Mouse (Mus musculus): Measurements from ENCODE around the gene Pin1rt1. TPM values are rescaled to one million over a fixed set of nuclear protein-coding genes. Genes with fewer than 3 reads are reported as not detected.
A peak's percentile ranks its signal among the peaks of the same experiment; 100 is the strongest.

Gene Pin1rt1
- polyA plus RNA-seq, 1 experiment from 2014 or later: 0.17 TPM

GRCm38 (mm10) chr2:104711585-104712485 lies 4.3 kb downstream of the Pin1rt1 start, which contains the start of gene Tcp11l1:
Tcp11l1 (minus strand) TSS chr2:104712169.
- Histone ChIP-seq H3K36me3 (peaks cover 8% of the 10 kb centered on the region; the same call in 1 of the 2 replicates), H3K9me3 (no peaks in the 10 kb centered on the region), H3K27ac (peak within 1 kb of the TSS; percentile 91), H3K27me3 (peaks cover 5% of the 10 kb centered on the region; the same call in 1 of the 2 replicates), H3K4me1 (replicated peaks) (peaks cover 25% of the 10 kb centered on the region), H3K4me3 (replicated peaks) (peak within 1 kb of the TSS; percentile 74), H3K4me2 (replicated peaks) (peak within 1 kb of the TSS; percentile 66), H3K9ac (replicated peaks) (peak within 1 kb of the TSS; percentile 89)
- ATAC-seq: peak; percentile 97
- WGBS: under 1% methylated on average over 97 of the region's 99 CpGs

GRCm38 (mm10) chr2:104710670-104711370 lies 5.4 kb downstream of the Pin1rt1 start:
- ATAC-seq: no peak

GRCm38 (mm10) chr2:104709786-104710337 lies 6.3 kb downstream of the Pin1rt1 start:
- H3K36me3 ChIP-seq: peaks cover 21% of the 10 kb centered on the region; the same call in 1 of the 2 replicates
- peaks cover 5% of the 10 kb centered on the region; the same call in 1 of the 2 replicates for H3K27me3 ChIP-seq
- H3K9ac ChIP-seq (replicated peaks): no peak overlapping the region
- peaks cover 25% of the 10 kb centered on the region for H3K4me1 ChIP-seq (replicated peaks)
- WGBS: 67% methylated on average over 6 of the region's 6 CpGs
- no peak overlapping the region for H3K4me3 ChIP-seq (replicated peaks)
- no peaks in the 10 kb centered on the region for H3K9me3 ChIP-seq
- H3K4me2 ChIP-seq (replicated peaks): no peak overlapping the region
- no peak for ATAC-seq
- H3K27ac ChIP-seq: no peak overlapping the region

More at GRCm38 (mm10) chr2:104710670-104711370, 5.4 kb downstream of the Pin1rt1 start:
- WGBS: 18% methylated on average over 6 of the region's 6 CpGs
- Histone ChIP-seq H3K4me2 (replicated peaks) (peak overlapping the region; percentile 66), H3K9ac (replicated peaks) (peak overlapping the region; percentile 89), H3K27me3 (peaks cover 5% of the 10 kb centered on the region; the same call in 1 of the 2 replicates), H3K36me3 (peaks cover 13% of the 10 kb centered on the region; the same call in 1 of the 2 replicates), H3K4me1 (replicated peaks) (peaks cover 25% of the 10 kb centered on the region), H3K4me3 (replicated peaks) (peak overlapping the region; percentile 74), H3K27ac (peak overlapping the region; percentile 91), H3K9me3 (no peaks in the 10 kb centered on the region)

DNA sequence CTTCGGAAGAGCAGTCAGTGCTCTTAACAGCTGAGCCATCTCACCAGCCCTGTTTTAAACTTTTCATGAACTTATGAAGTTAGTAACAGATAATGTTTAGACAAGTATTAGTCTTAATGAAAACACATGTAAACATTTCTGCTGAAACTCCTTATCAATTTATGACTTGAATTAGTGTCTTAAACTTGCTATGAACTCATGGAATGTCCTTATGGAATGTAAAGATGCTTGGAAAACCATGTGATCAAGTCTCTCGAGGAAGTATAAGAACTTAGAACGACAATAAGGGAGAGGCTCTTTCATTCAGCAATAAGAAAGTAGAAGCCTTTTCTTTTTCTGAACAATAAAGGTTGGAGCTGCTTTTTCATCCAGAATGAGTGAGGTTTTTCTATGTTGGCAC lies 11.8 kb downstream of the Pin1rt1 start:
- H3K27ac ChIP-seq: no peak overlapping the region
- H3K4me2 ChIP-seq (replicated peaks): no peak overlapping the region
- no peak overlapping the region for H3K9ac ChIP-seq (replicated peaks)
- no peak overlapping the region for H3K4me3 ChIP-seq (replicated peaks)
- peaks cover 33% of the 10 kb centered on the region for H3K36me3 ChIP-seq
- H3K4me1 ChIP-seq (replicated peaks): no peaks in the 10 kb centered on the region; the same call in 1 of the 2 replicates
- 82% methylated on average over 3 of the region's 3 CpGs for WGBS
- no peaks in the 10 kb centered on the region for H3K9me3 ChIP-seq
- H3K27me3 ChIP-seq: no peaks in the 10 kb centered on the region
- no peak for ATAC-seq

- H3K4me3 ChIP-seq (replicated peaks): no peak overlapping the region
- H3K4me2 ChIP-seq (replicated peaks): no peak overlapping the region
- no peaks in the 10 kb centered on the region for H3K27me3 ChIP-seq
- no peaks in the 10 kb centered on the region for H3K4me1 ChIP-seq (replicated peaks)
- peaks cover 37% of the 10 kb centered on the region for H3K36me3 ChIP-seq
- whole genome bisulfite sequencing: 70% methylated on average over 3 of the region's 3 CpGs
- H3K9ac ChIP-seq (replicated peaks): no peak overlapping the region
- H3K9me3 ChIP-seq: no peaks in the 10 kb centered on the region
- H3K27ac ChIP-seq: no peak overlapping the region
- no peak for ATAC-seq
Observed at GRCm38 (mm10) chr2:104703158-104703557, 13.0 kb downstream of the Pin1rt1 start.

GRCm38 (mm10) chr2:104699659-104700058 lies 16.5 kb downstream of the Pin1rt1 start:
- H3K9me3 ChIP-seq: no peaks in the 10 kb centered on the region
- H3K9ac ChIP-seq (replicated peaks): no peak overlapping the region
- no peak overlapping the region for H3K4me2 ChIP-seq (replicated peaks)
- ATAC-seq: no peak
- H3K36me3 ChIP-seq: peaks cover 28% of the 10 kb centered on the region
- WGBS: 92% methylated on average over 11 of the region's 11 CpGs
- no peaks in the 10 kb centered on the region for H3K27me3 ChIP-seq
- no peak overlapping the region for H3K4me3 ChIP-seq (replicated peaks)
- no peak overlapping the region for H3K27ac ChIP-seq
- H3K4me1 ChIP-seq (replicated peaks): no peaks in the 10 kb centered on the region

DNA sequence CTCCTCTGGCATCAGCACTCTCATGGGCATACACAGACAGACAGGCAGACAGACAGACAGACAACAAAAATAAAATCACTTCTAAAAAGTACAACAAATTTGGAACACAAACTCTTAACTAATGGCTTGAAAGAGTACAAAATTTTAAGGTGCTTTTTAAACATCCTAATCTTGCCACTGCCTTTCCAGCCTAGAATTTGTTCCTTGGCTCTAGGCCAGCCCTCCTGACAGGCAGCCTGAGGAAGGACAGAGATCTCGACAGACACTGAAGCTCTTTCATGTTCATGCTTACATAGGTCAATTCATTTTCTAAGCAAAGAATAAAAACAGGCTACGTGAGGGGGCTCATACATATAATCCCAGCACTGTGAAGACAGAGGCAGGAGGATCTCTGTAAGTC lies 23.6 kb downstream of the Pin1rt1 start:
- Histone ChIP-seq H3K27me3 (no peaks in the 10 kb centered on the region), H3K4me3 (replicated peaks) (no peak overlapping the region), H3K4me2 (replicated peaks) (no peak overlapping the region), H3K9me3 (no peaks in the 10 kb centered on the region), H3K36me3 (peaks cover 22% of the 10 kb centered on the region), H3K27ac (no peak overlapping the region), H3K4me1 (replicated peaks) (no peaks in the 10 kb centered on the region), H3K9ac (replicated peaks) (no peak overlapping the region)
- 78% methylated on average over 2 of the region's 2 CpGs for WGBS
- ATAC-seq: no peak

DNA sequence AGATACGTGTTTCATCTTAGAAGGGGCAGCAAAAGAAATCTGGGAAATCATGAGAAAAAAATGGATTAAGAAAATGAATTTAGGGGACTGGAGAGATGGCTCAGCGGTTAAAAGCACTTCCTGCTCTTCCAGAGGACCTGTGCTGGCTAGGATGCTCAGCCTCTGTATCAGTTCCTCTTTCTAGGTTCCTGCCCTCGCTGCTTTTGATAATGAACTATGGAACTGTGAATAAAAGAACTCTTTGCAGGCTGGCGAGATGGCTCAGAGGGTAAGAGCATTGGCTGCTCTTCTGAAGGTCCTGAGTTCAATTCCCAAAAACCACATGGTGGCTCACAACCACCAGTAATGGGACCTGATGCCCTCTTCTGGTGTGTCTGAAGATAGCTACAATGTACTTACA lies 25.5 kb downstream of the Pin1rt1 start:
- no peaks in the 10 kb centered on the region for H3K27me3 ChIP-seq
- no peak overlapping the region for H3K9ac ChIP-seq (replicated peaks)
- no peaks in the 10 kb centered on the region for H3K4me1 ChIP-seq (replicated peaks)
- no peaks in the 10 kb centered on the region for H3K9me3 ChIP-seq
- 81% methylated on average over 4 of the region's 4 CpGs for WGBS
- ATAC-seq: no peak
- H3K4me2 ChIP-seq (replicated peaks): no peak overlapping the region
- peaks cover 22% of the 10 kb centered on the region for H3K36me3 ChIP-seq
- no peak overlapping the region for H3K27ac ChIP-seq
- H3K4me3 ChIP-seq (replicated peaks): no peak overlapping the region

DNA sequence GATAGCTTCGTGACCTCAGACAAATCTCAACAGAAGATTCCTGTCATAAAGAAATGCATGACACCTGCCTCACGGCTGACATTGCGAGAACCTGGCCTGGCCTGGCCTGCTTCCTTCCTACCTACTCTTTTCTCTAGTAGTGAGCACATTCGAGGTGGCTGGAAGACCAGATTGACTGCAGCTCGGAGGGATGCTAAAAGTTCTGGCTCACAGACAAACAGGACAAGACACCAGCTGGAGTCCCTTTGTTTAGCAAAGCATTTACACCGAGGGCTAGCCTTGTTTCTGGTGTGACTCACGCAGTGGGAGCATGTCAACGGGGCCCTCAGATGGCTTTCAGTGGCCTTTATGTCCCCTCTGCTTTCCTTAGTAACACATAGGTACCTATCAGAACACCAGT lies 27.5 kb downstream of the Pin1rt1 start:
- no peak overlapping the region for H3K4me3 ChIP-seq (replicated peaks)
- no peak overlapping the region for H3K27ac ChIP-seq
- H3K9ac ChIP-seq (replicated peaks): no peak overlapping the region
- no peaks in the 10 kb centered on the region for H3K27me3 ChIP-seq
- H3K4me2 ChIP-seq (replicated peaks): no peak overlapping the region
- ATAC-seq: no peak
- H3K9me3 ChIP-seq: no peaks in the 10 kb centered on the region
- H3K36me3 ChIP-seq: peaks cover 33% of the 10 kb centered on the region
- H3K4me1 ChIP-seq (replicated peaks): 0 out of 2 replicates have a peak, but pooled peaks cover 4% of the 10 kb centered on the region
- 81% methylated on average over 8 of the region's 8 CpGs for WGBS

DNA sequence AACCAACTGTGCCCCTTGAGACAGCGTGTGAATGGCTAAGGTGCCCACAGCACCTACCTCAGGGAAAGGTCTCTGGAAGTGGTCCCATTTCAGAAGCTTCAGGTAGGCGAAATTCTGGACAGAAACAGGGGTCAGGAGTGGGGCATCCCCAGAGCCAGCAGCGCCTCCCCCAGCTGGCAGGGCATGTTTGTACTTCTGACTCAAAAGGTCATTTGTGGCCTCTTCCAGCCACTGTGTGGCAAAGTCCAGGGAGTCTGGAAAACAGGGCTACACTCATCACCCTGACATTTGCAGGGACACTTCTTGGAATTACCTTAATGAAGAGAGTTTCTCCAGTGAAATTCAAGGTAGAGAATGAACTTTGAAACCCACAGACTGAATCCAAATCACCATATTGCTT lies 27.9 kb downstream of the Pin1rt1 start:
- Histone ChIP-seq H3K4me1 (replicated peaks) (0 out of 2 replicates have a peak, but pooled peaks cover 4% of the 10 kb centered on the region), H3K36me3 (peaks cover 35% of the 10 kb centered on the region), H3K9ac (replicated peaks) (no peak overlapping the region), H3K27me3 (no peaks in the 10 kb centered on the region), H3K4me3 (replicated peaks) (no peak overlapping the region), H3K4me2 (replicated peaks) (no peak overlapping the region), H3K27ac (no peak overlapping the region), H3K9me3 (no peaks in the 10 kb centered on the region)
- WGBS: 90% methylated on average over 3 of the region's 3 CpGs
- ATAC-seq: no peak

DNA sequence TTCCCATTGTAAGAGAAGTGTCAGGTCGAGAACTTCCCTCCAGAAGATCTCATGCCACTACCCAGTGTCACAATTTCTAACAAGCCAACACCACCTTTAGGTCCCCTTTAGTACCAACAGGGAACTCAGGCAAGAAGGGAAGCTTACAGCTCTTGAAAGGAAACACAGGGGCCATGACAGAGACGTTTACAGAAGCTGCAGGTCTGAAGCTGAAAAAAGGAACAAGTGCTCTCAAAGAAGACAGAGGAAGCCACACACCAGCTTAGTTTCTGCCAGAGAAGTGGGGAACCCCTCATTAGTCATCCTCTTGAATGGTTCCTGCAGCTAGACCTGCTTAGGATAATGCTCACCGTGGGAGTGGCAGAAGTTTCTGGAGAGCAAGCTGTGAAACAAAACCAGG lies 28.9 kb downstream of the Pin1rt1 start:
- Histone ChIP-seq H3K4me2 (replicated peaks) (no peak overlapping the region), H3K4me3 (replicated peaks) (no peak overlapping the region), H3K9me3 (no peaks in the 10 kb centered on the region), H3K27ac (no peak overlapping the region), H3K4me1 (replicated peaks) (0 out of 2 replicates have a peak, but pooled peaks cover 4% of the 10 kb centered on the region), H3K36me3 (peaks cover 45% of the 10 kb centered on the region), H3K27me3 (no peaks in the 10 kb centered on the region), H3K9ac (replicated peaks) (no peak overlapping the region)
- no peak for ATAC-seq
- WGBS: 78% methylated on average over 3 of the region's 3 CpGs

Data from midbrain, embryonic 13.5 days (tissue).